ENCODE assay signal across 8 mouse cellular contexts in genomic region chrX:96025876-96026275, GRCm38 (mm10).
DNase-seq lines count a peak whose midpoint lies in the region; ATAC-seq and TF ChIP-seq lines count a peak whose summit lies in the region.

No protein-coding gene starts in this region.

- intact Hi-C loops in gastrocnemius, adult 2 months (cut with DNase I), result no loop called here

- TF ChIP-seq CTCF in gastrocnemius, adult 2 months (IDR thresholded peaks at IDR 0.05), result no peak

- peak overlapping the region; percentile 77 for H3K27ac ChIP-seq in gastrocnemius, adult 2 months
- H3K27ac ChIP-seq in heart, embryonic 15.5 days, result peak overlapping the region; percentile 78
- no peak overlapping the region for H3K27ac ChIP-seq in liver, embryonic 15.5 days (replicated peaks)

- no peaks in the 10 kb centered on the region for H3K9me3 ChIP-seq in heart, embryonic 15.5 days (replicated peaks)
- H3K9me3 ChIP-seq in liver, embryonic 15.5 days (replicated peaks), result no peaks in the 10 kb centered on the region

- DNase-seq in gastrocnemius, adult 2 months, result peak; percentile 25
- DNase-seq in gastrocnemius, postnatal 4 days (ENCODE audit: low spot score in 2 of 2), result no peak
- peak; percentile 2 for DNase-seq in adrenal gland, postnatal 25 days
- DNase-seq in yolk sac, embryonic 10.5 days (ENCODE audit: low spot score), result peak; percentile 2
- DNase-seq in cerebellum, postnatal 25 days, result no peak
- no peak for DNase-seq in cerebellum, postnatal 14 days

- H3K9ac ChIP-seq in heart, embryonic 15.5 days, result no peak overlapping the region
- H3K9ac ChIP-seq in liver, embryonic 15.5 days, result no peak overlapping the region

- H3K27me3 ChIP-seq in heart, embryonic 15.5 days, result no peaks in the 10 kb centered on the region
- H3K27me3 ChIP-seq in liver, embryonic 15.5 days, result no peaks in the 10 kb centered on the region

- ATAC-seq in heart, embryonic 15.5 days (replicated peaks; ENCODE audit: insufficient number of reproducible peaks, insufficient read depth, low FRiP score, low read depth), result peak; percentile 87
- peak; percentile 49; the same call in 1 of the 2 replicates for ATAC-seq in liver, embryonic 15.5 days (ENCODE audit: insufficient read depth)

- no peaks in the 10 kb centered on the region for H3K4me1 ChIP-seq in heart, embryonic 15.5 days (replicated peaks)
- H3K4me1 ChIP-seq in liver, embryonic 15.5 days (replicated peaks), result no peaks in the 10 kb centered on the region

- no peak overlapping the region for H3K4me3 ChIP-seq in gastrocnemius, adult 2 months
- no peak overlapping the region for H3K4me3 ChIP-seq in heart, embryonic 15.5 days
- H3K4me3 ChIP-seq in liver, embryonic 15.5 days (replicated peaks), result no peak overlapping the region

- no peaks in the 10 kb centered on the region for H3K36me3 ChIP-seq in heart, embryonic 15.5 days
- H3K36me3 ChIP-seq in liver, embryonic 15.5 days (replicated peaks), result no peaks in the 10 kb centered on the region

- WGBS in heart, embryonic 15.5 days, result 51% methylated on average over 5 of the region's 5 CpGs
- WGBS in liver, embryonic 15.5 days (ENCODE audit: insufficient replicate concordance), result 17% methylated on average over 5 of the region's 5 CpGs

- H3K4me2 ChIP-seq in heart, embryonic 15.5 days, result no peak overlapping the region
- H3K4me2 ChIP-seq in liver, embryonic 15.5 days, result no peak overlapping the region

Comparison
In these comparisons a context has a peak if more than half of its experiments do, and no peak if none do; other contexts are left out.
1. DNase-seq: peak in gastrocnemius, adult 2 months (single experiment), adrenal gland, postnatal 25 days (single experiment) and yolk sac, embryonic 10.5 days (single experiment); none in gastrocnemius, postnatal 4 days (0 of 2), cerebellum, postnatal 25 days (0 of 2) and cerebellum, postnatal 14 days (0 of 2).